Mouse (Mus musculus): Measurements from ENCODE around the gene Ralb.

Ralb gene

GRCm38 (mm10) chr1:119525004-119525444 lies 20.4 kb upstream of the Ralb start:
- no peak for DNase-seq (ENCODE audit: low spot score in 2 of 2)

GRCm38 (mm10) chr1:119523826-119524225 lies 19.2 kb upstream of the Ralb start:
- DNase-seq (ENCODE audit: low spot score in 2 of 2) = no peak

- no peak for DNase-seq (ENCODE audit: low spot score in 2 of 2)
Measured at GRCm38 (mm10) chr1:119523369-119523768, 18.8 kb upstream of the Ralb start.

- DNase-seq (ENCODE audit: low spot score in 2 of 2) = no peak
Measured at GRCm38 (mm10) chr1:119522726-119523125, 18.1 kb upstream of the Ralb start.

GRCm38 (mm10) chr1:119521681-119522080 lies 17.1 kb upstream of the Ralb start:
- DNase-seq (ENCODE audit: low spot score in 2 of 2) = no peak

GRCm38 (mm10) chr1:119521029-119521428 lies 16.4 kb upstream of the Ralb start:
- no peak for DNase-seq (ENCODE audit: low spot score in 2 of 2)

- no peak for DNase-seq (ENCODE audit: low spot score in 2 of 2)
Measured at GRCm38 (mm10) chr1:119519286-119519685, 14.7 kb upstream of the Ralb start.

- no peak for DNase-seq (ENCODE audit: low spot score in 2 of 2)
Measured at GRCm38 (mm10) chr1:119518786-119519185, 14.2 kb upstream of the Ralb start.

GRCm38 (mm10) chr1:119518060-119518459 lies 13.5 kb upstream of the Ralb start:
- no peak for DNase-seq (ENCODE audit: low spot score in 2 of 2)

GRCm38 (mm10) chr1:119510857-119511256 lies 6.3 kb upstream of the Ralb start:
- DNase-seq (ENCODE audit: low spot score in 2 of 2) = no peak

- DNase-seq (ENCODE audit: low spot score in 2 of 2) = no peak
Measured at GRCm38 (mm10) chr1:119510409-119510808, 5.8 kb upstream of the Ralb start.

- DNase-seq (ENCODE audit: low spot score in 2 of 2) = no peak
Measured at GRCm38 (mm10) chr1:119509474-119509873, 4.9 kb upstream of the Ralb start.

GRCm38 (mm10) chr1:119508548-119508947 lies 4.0 kb upstream of the Ralb start:
- DNase-seq (ENCODE audit: low spot score in 2 of 2) = no peak

GRCm38 (mm10) chr1:119505951-119506350 lies 1.4 kb upstream of the Ralb start:
- no peak for DNase-seq (ENCODE audit: low spot score in 2 of 2)

- no peak for DNase-seq (ENCODE audit: low spot score in 2 of 2)
Measured at GRCm38 (mm10) chr1:119503808-119504207, 786 bp downstream of the Ralb start.

- DNase-seq (ENCODE audit: low spot score in 2 of 2) = no peak
Measured at GRCm38 (mm10) chr1:119503181-119503580, 1.4 kb downstream of the Ralb start.

GRCm38 (mm10) chr1:119502729-119503128 lies 1.9 kb downstream of the Ralb start:
- DNase-seq (ENCODE audit: low spot score in 2 of 2) = no peak

GRCm38 (mm10) chr1:119501881-119502280 lies 2.7 kb downstream of the Ralb start:
- no peak for DNase-seq (ENCODE audit: low spot score in 2 of 2)

- no peak for DNase-seq (ENCODE audit: low spot score in 2 of 2)
Measured at GRCm38 (mm10) chr1:119499456-119499855, 5.1 kb downstream of the Ralb start.

- DNase-seq (ENCODE audit: low spot score in 2 of 2) = no peak
Measured at GRCm38 (mm10) chr1:119498536-119499231, 5.9 kb downstream of the Ralb start.

- DNase-seq (ENCODE audit: low spot score in 2 of 2) = no peak
Measured at GRCm38 (mm10) chr1:119497346-119498004, 7.1 kb downstream of the Ralb start.

GRCm38 (mm10) chr1:119495396-119495775 lies 9.2 kb downstream of the Ralb start:
- no peak for DNase-seq (ENCODE audit: low spot score in 2 of 2)

GRCm38 (mm10) chr1:119494712-119495395 lies 9.7 kb downstream of the Ralb start:
- DNase-seq (ENCODE audit: low spot score in 2 of 2) = no peak

Measured in spleen, postnatal 10 days (tissue).